Mouse (Mus musculus): ENCODE data around the gene Anapc2.

- TF ChIP-seq E2F4 (IDR thresholded peaks at IDR 0.05; ENCODE audit: borderline replicate concordance, low read depth, low read length) (no peak), CHD1 (IDR thresholded peaks at IDR 0.05; ENCODE audit: low read depth, low read length) (no peak), CTCF (IDR thresholded peaks at IDR 0.05 in 2 of 3, conservative IDR thresholded peaks at IDR 0.05 in 1 of 3; ENCODE audit: control insufficient read depth in 1 of 3, insufficient read depth in 1 of 3, low read depth in 2 of 3, low read length in 3 of 3, poor library complexity in 1 of 3, severe bottlenecking in 1 of 3) (no peak), TAL1 (IDR thresholded peaks at IDR 0.05; ENCODE audit: low read length) (no peak), POLR2A (IDR thresholded peaks at IDR 0.05; ENCODE audit: control insufficient read depth in 1 of 2, insufficient read depth in 1 of 2, low read depth in 1 of 2, low read length in 2 of 2, poor library complexity in 1 of 2) (no peak), USF1 (IDR thresholded peaks at IDR 0.05; ENCODE audit: low read depth, low read length) (no peak), NRF1 (IDR thresholded peaks at IDR 0.05; ENCODE audit: insufficient read depth, low read depth, low read length, poor library complexity, severe bottlenecking) (no peak), MEF2A (IDR thresholded peaks at IDR 0.05; ENCODE audit: extremely low read depth, insufficient replicate concordance, low read depth, low read length, poor library complexity, severe bottlenecking) (no peak), POLR2AphosphoS5 (IDR thresholded peaks at IDR 0.05; ENCODE audit: borderline replicate concordance, low read depth, low read length) (no peak), JUND (IDR thresholded peaks at IDR 0.05; ENCODE audit: low read depth, low read length) (no peak), GATA1 (IDR thresholded peaks at IDR 0.05; ENCODE audit: low read depth, low read length) (no peak), ZNF384 (IDR thresholded peaks at IDR 0.05; ENCODE audit: low read depth, low read length) (no peak)
Observed at GRCm38 (mm10) chr2:25231038-25231437, 41.2 kb upstream of the Anapc2 start.
